Mouse (Mus musculus) intestine, embryonic 15.5 days (tissue): ENCODE data around the gene Krt79. TPM values are rescaled to one million over a fixed set of nuclear protein-coding genes. Genes with fewer than 3 reads are reported as not detected.

Source experiments
- polyA plus RNA-seq: library from polyadenylated mRNA; unstranded; fragments of >200 nt; fragmentation: Nextera tagmentation; extraction: Ambion mirVana; gene quantifications from 2 replicates; pipeline ENCODE4 v1.2.1, GENCODE M21; 2015

Krt79 gene
- polyA plus RNA-seq, 1 experiment from 2014 or later = 0.13 TPM

Other genes with a start within 250 kb of the Krt79 start
- gene Krt6a, start 246.0 kb downstream of the Krt79 start, polyA plus RNA-seq = 0.32 and 0.64 TPM in 2 replicates
- 0.25 and 0.87 TPM in 2 replicates for gene Krt5, start 227.4 kb downstream of the Krt79 start, polyA plus RNA-seq
- not detected in 2 replicates for gene Krt71, start 197.2 kb downstream of the Krt79 start, polyA plus RNA-seq
- gene Krt72, start 153.9 kb downstream of the Krt79 start, polyA plus RNA-seq = not detected in 2 replicates
- gene Krt73, start 138.0 kb downstream of the Krt79 start, polyA plus RNA-seq = not detected in 2 replicates
- not detected in 2 replicates for gene Krt2, start 122.2 kb downstream of the Krt79 start, polyA plus RNA-seq
- 0.62 and 0.92 TPM in 2 replicates for gene Krt1, start 89.5 kb downstream of the Krt79 start, polyA plus RNA-seq
- gene Krt77, start 70.6 kb downstream of the Krt79 start, polyA plus RNA-seq = not detected in 2 replicates
- not detected in 2 replicates for gene Krt76, start 47.4 kb downstream of the Krt79 start, polyA plus RNA-seq
- gene Krt4, start 15.6 kb downstream of the Krt79 start, polyA plus RNA-seq = 0.85 and 1.2 TPM in 2 replicates
- gene Krt78, start 14.0 kb upstream of the Krt79 start, polyA plus RNA-seq = 0.05 and 0.25 TPM in 2 replicates
- gene Krt8, start 64.2 kb upstream of the Krt79 start, polyA plus RNA-seq = 775 and 835 TPM in 2 replicates
- gene Krt18, start 87.9 kb upstream of the Krt79 start, polyA plus RNA-seq = 263 and 305 TPM in 2 replicates
- gene Eif4b, start 133.4 kb upstream of the Krt79 start, polyA plus RNA-seq = 122 and 124 TPM in 2 replicates
- gene Tns2, start 160.1 kb upstream of the Krt79 start, polyA plus RNA-seq = 28.2 and 31.8 TPM in 2 replicates
- 20.7 and 24.3 TPM in 2 replicates for gene Spryd3, start 195.9 kb upstream of the Krt79 start, polyA plus RNA-seq
- gene Igfbp6, start 204.0 kb upstream of the Krt79 start, polyA plus RNA-seq = 10.9 and 12.7 TPM in 2 replicates
- gene Soat2, start 210.2 kb upstream of the Krt79 start, polyA plus RNA-seq = 12.0 and 14.3 TPM in 2 replicates